Mouse (Mus musculus): ENCODE measurements around the gene Vmn2r27. TPM values are rescaled to one million over a fixed set of nuclear protein-coding genes. Genes with fewer than 3 reads are reported as not detected.

Vmn2r27 gene
- polyA plus RNA-seq, 2 experiments, result not detected

DNA sequence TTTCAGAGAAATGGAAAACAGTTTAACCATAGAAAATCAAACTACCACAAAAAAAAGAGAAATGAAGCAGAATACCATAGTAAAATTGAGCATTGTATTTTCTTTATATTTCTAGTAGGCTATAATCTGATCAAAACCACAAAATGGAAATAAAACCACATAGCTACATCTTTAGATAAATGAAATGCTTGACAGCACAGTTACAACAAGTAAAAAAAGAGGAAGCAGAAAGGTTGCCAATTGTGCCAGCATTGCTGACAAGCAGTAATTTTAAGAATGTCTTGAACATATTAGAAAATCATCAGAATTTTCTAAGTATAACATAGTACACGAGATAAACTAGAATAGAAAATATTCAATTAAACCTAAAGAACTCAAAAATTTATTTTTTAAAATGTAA lies 81.8 kb downstream of the Vmn2r27 start:
- Histone ChIP-seq H3K27me3 (ENCODE audit: control insufficient read depth, insufficient read depth, low read length) (no peaks in the 10 kb centered on the region), H3K4me1 (ENCODE audit: control insufficient read depth, insufficient read depth, low read length) (no peaks in the 10 kb centered on the region), H3K36me3 (ENCODE audit: control insufficient read depth, insufficient read depth, low read length) (no peaks in the 10 kb centered on the region), H3K4me2 (replicated peaks; ENCODE audit: low read depth, low read length, severe bottlenecking) (no peak overlapping the region), H3K4me3 (replicated peaks; ENCODE audit: low read length) (no peak overlapping the region), H3K27ac (replicated peaks; ENCODE audit: low read depth, low read length) (no peak overlapping the region), H3K9me3 (ENCODE audit: control insufficient read depth, low read length) (no peaks in the 10 kb centered on the region), H3K9ac (ENCODE audit: low read depth, low read length, severe bottlenecking) (no peak overlapping the region)
- ATAC-seq (ENCODE audit: low FRiP score, low read depth) (no peak), DNase-seq (ENCODE audit: low spot score) (no peak)
- TF ChIP-seq POLR2A (IDR thresholded peaks at IDR 0.05; ENCODE audit: borderline replicate concordance, extremely low read depth, insufficient read depth, insufficient read length), result no peak
- WGBS, result 37% methylated on average over 1 of the region's 1 CpGs

Other genes with a start within 250 kb of the Vmn2r27 start
- gene Vmn2r26, start 207.3 kb downstream of the Vmn2r27 start, polyA plus RNA-seq (2012; rRNA removed), result not detected in 2 replicates
- gene Vmn2r26, start 207.3 kb downstream of the Vmn2r27 start, polyA plus RNA-seq (2014; fragmentation: Nextera tagmentation; extraction: Ambion mirVana), result not detected in 2 replicates
- 0.03 TPM in 2 replicates for gene Cd163, start 72.8 kb upstream of the Vmn2r27 start, polyA plus RNA-seq (2012; rRNA removed)
- gene Cd163, start 72.8 kb upstream of the Vmn2r27 start, polyA plus RNA-seq (2014; fragmentation: Nextera tagmentation; extraction: Ambion mirVana), result 0.04 and 0.10 TPM in 2 replicates
- gene Pex5, start 183.2 kb upstream of the Vmn2r27 start, polyA plus RNA-seq (2012; rRNA removed), result 53.9 and 60.7 TPM in 2 replicates
- 34.7 and 43.3 TPM in 2 replicates for gene Pex5, start 183.2 kb upstream of the Vmn2r27 start, polyA plus RNA-seq (2014; fragmentation: Nextera tagmentation; extraction: Ambion mirVana)
- gene Clstn3, start 232.9 kb upstream of the Vmn2r27 start, polyA plus RNA-seq (2012; rRNA removed), result 11.2 and 16.3 TPM in 2 replicates
- gene Clstn3, start 232.9 kb upstream of the Vmn2r27 start, polyA plus RNA-seq (2014; fragmentation: Nextera tagmentation; extraction: Ambion mirVana), result 5.1 and 6.4 TPM in 2 replicates